Mouse (Mus musculus) adrenal gland, adult 2 months (tissue): ENCODE results near the gene Zfp36l2. TPM values are rescaled to one million over a fixed set of nuclear protein-coding genes. Genes with fewer than 3 reads are reported as not detected.
A peak's percentile ranks its signal among the peaks of the same experiment; 100 is the strongest.

Experiments
- DNase-seq: peaks from one replicate; pipeline ENCODE4 v3.0.0; 2021
- polyA plus RNA-seq: library from polyadenylated mRNA; depleted of rRNA; stranded (reverse); fragments of >200 nt; gene quantifications from 2 replicates; pipeline ENCODE4 v1.2.3, GENCODE M21; 2012
- total RNA-seq, 2 experiments: library from RNA; stranded (reverse); gene quantifications; 2 replicates each; pipeline ENCODE4 v1.2.3; 2021

Zfp36l2 gene
- total and polyA plus RNA-seq, 3 experiments = 53.6 to 159 (median 87.6) TPM

DNA sequence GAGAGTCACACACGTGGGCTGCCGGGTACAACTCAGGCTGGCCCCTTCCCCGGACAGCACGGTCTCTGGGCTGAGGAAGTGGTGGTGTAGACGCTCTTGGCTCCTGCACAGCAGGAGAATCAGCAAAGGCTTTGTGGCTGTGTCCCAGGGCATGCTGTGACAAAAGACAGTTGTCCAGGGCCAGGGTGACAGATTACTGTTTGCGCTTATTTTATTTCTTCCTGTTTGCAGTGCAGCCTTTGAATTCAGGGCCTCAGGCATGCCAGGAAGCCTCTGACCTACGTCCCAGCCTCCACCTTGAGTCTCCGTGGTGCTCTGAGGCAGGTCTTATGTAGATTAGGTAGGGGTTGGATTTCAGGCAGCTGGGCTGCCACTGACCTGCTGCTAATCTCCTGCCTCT is 10.3 kb downstream of the Zfp36l2 start:
- DNase-seq = peak; percentile 43

DNA sequence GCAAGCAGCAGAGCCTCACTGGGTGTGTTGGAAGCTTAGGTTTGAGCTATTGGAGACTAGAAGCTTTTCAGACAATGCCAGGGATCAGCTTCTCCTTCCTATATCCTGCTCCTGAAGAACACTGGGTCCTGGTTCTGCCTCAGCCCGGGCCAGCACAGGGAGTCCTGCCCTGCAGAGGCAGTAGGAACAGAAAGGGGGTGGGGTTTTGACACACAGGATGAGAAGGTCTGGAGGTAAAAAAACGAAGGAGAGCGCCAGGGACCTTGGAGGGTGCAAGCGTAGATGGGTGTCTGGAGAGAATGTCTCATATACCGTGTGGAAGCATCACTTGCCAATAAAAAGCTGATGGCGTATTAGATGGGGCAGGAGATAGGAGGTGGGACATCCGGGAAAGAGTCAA is 11.3 kb downstream of the Zfp36l2 start:
- no peak for DNase-seq

DNA sequence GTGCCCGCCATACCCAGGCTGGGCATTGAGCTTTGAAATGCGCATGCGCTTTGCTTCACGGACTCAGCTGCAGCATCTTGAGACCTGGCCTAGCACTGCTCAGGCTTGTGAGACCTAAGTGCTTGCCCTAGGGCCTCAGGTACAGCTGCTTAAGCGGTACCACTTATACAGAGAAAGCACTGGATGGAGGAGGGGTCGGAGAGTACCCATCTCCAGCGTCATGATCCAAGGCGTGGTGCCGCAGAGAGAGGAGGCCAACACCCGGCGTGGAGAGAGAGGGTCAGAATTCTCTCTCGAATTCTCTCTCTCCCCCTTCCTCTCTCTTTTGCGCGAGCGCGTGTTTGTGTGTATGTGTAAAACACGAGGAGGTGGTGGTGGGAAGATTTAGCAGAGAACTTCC is 12.6 kb downstream of the Zfp36l2 start:
- DNase-seq = peak; percentile 1

DNA sequence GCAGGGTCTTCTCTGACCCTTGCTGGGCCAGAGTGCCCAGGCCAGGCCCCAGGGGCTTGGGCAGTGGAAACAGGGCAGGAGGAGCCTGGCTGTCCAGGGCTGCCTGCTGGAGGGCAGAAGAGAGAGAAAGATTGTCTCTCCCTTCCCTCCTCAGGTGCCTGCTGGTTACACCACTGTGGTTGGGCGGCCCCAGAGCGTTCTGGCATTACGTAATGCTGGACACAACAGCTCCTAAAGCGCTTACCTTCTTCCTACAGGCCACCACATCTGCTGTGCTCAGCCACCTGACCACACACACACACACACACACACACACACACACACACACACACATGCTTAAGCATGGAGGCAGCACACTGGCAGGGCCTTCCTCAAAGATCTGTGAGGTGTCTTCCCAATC is 20.4 kb downstream of the Zfp36l2 start:
- peak; percentile 1 for DNase-seq

DNA sequence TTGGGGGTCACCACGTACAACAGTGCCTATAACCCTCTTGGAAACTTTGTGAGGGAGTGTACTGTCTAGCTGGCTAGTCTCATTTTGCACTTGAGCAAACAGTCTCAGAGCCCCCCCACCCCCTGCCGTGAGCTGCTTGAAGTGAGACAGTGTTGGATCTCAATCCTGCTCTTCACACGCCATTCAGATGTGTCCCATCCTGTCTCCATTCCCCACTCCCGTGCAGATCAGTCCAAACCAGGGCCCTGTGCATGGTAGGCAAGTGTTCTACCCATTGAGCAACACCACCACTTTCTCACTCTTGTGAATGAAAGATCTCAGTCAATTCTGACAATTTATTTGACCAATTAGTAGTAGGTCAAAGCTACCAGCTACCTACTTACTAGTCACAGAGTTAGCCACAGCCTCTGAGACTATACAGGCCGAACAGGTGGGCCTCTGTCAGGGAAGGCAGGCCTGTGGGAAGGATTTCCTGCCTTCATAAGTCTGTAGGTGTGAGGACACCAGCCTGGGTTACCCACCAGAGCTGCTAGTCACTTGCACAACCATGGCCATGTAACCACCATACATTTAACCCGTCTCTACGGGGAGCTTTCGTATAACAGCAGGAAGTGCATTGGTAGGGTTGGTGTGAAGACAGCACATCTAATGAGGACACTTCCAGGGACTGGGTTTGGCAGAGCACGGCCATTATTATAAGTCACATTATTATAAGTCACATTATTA is 21.4 kb downstream of the Zfp36l2 start:
- DNase-seq = peak; percentile 0

DNA sequence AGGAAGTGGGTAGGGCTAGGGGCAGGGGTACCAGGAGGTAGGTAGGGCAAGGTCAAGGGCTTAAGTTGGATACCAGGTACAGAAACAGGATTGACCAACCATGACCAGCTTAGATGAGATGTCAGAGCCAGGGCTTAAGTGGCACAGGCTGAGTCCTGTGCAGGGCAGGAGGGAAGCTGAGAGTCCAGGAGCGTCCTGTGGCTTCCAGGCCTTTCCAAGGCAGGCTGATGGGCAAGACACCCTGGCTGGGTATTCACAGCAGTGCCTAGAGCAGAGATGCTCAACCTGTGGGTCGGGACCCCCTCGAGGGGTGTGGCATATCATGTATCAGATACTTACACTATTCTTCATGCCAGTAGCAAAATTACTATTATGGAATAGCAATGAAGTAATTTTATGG is 22.0 kb downstream of the Zfp36l2 start:
- DNase-seq = peak; percentile 0

DNA sequence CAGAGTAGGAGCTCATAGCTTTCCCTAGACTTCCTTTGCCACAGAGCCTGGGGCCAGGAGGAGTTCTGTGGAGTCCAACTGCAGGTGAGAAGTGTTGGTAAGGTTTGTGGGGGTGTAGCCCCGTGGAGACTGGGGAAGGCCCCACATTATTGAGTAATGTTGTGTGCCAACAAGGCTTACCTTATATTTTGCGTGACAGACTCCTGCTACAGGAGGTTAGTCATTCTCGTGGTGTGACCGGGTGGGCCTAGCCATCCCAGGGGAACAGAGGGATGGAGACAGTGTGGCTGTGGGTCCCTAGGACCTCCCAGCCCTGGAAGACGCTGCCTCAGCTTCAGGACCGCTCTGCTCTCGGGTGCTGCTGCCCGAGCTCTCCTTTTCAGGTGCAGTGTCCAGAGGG is 23.6 kb downstream of the Zfp36l2 start:
- peak; percentile 0 for DNase-seq

DNA sequence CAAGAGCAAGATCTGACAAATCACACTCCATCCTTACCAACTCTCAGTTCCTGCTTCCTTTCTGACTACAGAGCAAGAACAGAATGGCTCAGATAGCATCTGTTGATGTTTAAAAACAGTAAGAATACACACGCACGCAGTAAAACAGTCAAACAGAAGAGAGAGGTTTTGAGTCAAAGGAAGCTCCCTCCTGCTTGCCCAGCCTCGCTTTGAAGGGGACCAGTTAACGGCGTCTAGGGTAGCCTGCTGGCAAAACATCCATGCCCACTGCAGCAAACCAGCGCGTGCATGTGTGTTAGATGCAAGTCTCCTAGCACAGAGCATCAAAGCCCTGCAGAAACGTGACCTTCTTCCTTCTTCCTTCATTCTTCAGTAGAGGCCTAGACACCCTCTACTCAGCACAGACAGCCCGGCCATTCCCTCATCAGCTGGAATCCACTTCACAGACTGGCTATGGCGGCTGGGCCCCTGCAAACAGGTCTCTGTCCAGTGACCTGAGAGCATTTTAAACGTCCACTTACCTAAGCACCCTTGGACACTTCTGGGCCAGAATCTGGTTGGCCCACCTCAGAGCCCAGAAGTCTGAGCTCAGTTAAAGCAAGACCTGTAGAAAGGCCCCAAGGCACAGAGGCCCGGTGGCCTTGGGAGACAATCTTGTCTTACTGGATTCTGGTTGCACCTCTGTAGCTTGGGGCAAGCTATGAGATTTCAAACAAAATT is 24.5 kb downstream of the Zfp36l2 start:
- peak; percentile 0 for DNase-seq

DNA sequence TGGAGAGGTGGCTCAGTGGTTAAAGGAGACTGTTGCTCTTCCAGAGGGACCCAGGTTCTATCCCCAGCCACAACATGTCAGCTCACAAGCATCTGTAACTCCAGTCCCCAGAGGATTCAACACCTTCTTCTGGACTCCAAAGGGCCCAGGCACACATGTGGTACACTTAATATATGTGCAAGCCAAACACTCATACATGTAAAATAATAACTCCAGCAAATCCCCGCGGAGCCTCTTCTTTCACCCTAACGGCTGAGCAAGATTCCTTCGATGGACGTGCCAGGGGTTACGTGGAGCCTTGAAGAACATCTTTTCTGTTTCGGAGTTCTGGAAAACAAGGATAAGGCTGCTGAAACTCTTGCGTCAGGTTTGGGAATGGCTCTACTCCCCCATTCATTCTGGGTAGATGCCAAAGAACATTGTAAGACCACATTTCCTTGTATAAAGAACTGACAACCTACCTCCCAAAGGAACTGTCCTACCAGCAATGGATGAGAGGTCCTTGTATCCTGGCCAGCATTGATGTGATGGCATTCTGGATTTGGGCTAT is 25.5 kb downstream of the Zfp36l2 start:
- DNase-seq = peak; percentile 0

DNA sequence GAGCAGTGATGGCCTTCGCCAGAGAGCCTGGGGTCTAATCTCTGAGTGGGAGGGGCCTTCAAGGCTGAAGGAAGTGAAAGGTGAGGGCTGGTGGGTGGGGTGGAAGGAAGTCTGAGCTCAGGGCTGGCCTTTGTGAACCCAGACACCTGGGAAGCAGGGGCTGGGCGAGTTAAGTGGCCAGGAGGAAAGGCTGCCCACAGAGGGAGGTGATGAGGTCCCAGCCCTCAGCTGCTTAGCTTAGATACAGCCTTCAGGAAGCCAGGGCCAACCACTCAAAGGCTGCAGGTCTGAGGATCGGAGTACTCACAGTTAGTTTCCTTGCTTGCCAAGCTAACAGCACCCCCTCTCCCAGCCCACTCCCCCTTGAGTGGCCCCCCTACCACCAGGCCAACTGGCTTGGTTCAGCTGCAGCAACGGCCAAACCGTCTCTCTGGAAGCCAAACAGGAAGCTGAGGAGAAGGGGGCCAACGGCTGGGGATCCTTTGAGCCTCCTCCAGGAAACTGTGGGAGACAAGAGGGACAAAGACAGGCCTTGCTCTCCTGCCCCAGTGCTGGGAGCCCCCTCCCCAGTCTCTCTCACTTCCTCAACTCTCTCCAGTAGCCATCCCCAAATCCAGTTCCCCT is 26.4 kb downstream of the Zfp36l2 start:
- peak; percentile 7 for DNase-seq

DNA sequence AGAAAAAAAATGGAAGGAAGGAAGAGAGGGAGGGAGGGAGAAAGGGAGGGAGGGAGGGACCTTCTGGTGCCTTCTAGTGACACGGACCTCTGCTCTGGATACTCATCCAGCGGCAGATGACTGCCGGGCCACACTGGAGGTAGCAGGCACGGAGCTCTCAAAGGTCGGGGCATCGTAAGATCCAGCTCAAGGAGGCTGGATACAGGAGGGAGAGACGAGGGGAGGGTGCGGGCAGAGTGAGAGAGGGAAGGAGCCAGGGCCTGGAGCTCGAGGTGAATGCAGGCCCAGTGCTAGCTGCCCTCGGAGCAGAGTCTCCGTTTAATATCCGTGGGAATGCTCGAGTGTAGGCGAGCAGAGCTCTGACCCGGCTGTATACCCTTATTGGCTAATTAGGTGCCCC is 28.9 kb downstream of the Zfp36l2 start:
- no peak for DNase-seq

DNA sequence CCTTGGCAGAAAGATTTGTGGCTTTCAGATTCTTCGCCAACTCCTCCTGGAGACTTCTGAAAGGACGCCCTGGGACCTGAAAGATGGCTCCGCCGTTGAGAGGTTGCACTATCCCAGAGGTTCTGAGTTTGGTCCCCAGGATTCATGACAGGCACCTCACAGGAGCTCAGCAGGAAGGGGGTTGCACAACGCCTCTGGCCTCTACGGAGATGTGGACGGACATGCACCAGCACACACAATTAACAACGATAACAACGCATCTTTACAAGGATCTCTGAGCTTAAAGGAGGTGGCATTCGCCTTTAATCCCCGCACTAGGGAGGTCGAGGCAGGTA is 29.3 kb downstream of the Zfp36l2 start:
- no peak for DNase-seq

DNA sequence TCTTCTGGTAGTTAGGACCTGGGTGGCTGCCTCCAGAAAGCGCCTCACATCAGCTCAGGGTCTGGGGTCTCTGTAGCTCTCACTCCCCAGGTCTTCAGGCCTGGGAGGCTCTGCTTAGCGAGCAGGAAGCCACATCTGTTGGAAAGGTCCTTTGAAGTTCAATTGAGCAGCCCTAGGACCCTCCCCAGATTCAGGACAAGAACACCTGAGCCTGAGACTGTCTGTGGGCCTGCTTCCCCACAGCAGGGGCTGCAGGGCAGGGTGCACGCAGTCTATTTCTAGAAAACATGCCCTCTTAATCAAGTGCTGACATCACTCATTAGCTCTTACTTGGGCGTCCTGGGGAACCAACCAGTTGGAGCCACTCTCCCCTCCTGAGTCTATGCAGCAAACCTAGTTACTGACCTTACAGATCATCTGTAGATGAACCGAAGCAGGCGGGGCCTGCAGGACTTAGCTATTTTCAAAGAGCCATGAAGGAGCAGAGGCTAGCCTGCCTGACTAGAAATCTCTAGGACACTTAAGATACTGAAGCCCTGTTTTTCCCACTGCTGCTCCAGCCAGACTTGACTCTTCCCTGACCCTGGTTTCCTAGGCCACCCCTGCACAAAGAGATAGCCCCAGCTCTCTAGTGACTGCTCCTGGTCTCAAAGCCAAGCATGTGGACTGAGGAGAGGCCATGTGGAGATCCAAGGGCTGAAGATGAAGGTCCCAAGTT is 29.8 kb downstream of the Zfp36l2 start:
- DNase-seq = no peak

DNA sequence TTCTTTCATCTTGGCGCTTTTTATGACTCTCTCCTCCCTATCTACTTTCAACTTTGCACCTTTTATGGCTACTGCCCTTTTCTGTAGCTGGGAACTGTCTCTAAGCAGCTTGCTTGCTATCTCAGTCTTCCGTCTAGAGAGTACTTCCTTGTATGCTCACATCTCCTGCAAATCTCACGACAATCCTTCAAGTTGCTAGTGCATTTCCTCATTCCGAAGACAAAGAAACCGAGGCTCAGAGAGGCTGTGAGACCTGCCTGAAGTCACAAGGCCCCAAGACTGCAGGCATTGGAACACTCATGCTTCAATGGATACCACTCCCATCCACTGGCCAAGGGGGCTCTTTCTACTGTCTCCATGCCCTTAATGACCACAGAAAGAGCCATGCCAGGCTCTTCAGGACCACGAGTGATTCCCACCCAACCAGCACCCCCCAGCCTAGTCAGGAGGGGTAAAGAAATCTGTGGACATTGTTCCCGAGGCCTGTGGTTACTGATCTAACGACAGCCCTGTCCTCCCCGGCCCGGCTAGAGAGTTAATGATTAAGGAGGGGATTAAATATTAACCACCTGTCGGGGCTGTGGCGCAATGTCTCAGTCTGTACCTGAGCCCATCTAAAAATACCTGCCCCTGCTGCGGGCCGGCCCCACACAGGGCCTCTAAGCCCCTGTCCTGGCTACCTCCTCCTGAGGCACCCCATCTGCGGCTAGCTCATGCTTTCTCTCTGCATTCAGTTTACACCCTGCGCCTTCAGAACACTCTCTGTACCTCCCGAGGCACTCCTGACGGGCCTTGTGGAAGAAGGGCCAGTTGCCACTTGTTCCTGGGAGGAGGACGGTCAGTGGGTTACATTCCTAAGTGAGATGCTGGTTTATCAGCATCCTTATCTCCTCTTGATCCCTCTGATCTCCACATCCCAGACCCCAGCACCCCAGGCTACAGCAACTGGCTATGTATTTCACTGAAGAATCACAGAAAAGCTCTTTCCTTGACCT is 30.7 kb downstream of the Zfp36l2 start:
- peak; percentile 16 for DNase-seq

DNA sequence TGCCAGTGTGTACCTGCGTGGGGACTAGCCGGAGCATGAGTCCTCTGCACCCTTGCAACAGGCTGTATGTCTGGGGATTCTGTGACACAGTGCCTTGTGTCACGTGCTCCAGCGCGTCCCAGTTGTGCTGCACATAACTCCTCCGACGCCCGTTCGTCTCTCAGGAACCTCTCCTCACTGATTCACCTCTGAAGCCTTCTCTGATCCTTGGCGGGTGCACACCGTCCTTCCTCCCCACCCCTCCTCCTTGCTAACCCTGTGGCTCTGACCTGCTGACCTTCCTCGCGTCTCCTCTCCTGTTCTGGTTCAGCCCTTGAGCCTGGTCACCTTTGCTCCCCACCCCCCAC is 31.5 kb downstream of the Zfp36l2 start:
- no peak for DNase-seq

DNA sequence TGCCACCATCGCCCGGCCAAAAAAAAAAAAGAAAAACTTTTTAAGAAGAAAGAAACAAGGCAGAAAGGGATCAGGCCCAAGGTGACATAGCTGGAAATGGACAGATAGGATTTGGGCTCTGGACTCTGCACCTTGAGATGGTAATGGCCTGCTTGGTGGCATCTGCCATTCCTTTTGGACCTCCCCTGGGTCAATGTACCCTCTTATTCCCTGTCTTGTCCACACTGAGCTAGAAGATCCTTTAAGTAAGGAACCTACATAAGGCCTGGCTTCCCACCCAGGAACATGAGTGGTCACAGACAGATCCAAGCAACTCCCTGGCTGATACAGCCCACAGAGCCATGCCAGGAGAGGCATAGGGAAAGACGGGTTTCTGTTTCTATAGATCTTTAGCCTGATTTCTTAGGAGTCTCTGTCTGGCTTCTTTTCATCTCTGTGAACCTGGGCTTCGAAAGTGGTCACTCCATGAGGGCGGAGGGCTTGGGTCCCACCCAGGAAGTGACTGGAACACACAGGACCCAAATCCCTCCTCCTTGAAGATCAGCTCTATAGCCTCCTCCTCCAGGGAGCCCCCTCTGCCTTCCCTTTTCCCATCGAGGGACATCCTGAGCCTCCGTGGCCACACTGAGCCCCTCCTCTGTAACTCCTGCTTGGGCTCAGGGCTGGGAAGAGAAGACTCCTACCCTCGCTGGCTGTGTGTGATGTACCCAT is 32.1 kb downstream of the Zfp36l2 start:
- no peak for DNase-seq

DNA sequence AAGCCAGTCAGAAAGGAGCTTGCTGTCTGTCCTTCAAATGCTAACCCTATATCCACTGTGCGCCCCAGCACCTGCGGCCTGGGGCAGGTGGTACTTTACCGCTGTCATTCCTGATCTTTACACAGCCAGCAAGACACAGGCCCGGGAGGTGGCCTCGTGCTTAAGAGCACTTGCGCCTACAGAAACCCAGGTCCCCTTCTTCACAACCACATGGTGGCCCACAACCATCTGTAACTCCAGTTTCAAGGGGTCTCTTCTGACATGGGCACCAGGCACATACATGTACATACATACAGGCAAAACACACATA is 32.8 kb downstream of the Zfp36l2 start:
- DNase-seq = no peak

DNA sequence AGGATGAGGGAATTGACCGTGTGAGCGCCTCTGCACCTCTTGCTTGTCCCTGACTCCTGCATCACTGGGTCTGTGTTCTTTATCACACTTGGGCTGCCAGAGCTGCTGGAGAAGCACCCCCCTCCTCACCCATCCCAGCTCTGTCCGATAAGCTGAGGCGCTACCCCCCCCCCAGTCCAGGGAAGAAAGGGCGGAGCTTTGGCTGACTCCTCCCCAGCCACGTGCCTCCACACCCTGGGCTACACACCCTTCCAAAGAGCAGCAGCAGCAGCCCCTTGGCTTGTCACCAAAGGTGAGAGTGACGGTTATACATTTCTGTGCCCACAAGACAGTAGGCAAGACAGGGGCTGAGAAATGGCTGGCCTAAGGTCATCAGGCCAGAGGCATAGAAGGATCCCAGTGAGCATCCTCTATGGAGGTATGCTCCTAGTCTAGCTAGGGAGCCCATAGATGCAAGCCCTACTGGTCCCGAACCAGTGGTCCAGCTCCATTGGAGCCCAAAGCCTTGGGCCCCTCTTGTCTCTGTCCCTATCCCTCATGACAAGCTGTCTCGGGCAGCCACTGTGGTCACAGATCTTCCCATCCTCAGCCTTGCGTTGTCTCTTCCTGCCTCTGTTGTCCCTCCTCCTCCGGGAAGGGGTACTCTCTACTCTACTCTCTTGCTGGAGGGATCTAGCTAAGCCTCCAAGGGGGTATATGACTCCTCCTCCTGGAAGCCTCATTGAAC is 33.3 kb downstream of the Zfp36l2 start:
- DNase-seq = no peak

DNA sequence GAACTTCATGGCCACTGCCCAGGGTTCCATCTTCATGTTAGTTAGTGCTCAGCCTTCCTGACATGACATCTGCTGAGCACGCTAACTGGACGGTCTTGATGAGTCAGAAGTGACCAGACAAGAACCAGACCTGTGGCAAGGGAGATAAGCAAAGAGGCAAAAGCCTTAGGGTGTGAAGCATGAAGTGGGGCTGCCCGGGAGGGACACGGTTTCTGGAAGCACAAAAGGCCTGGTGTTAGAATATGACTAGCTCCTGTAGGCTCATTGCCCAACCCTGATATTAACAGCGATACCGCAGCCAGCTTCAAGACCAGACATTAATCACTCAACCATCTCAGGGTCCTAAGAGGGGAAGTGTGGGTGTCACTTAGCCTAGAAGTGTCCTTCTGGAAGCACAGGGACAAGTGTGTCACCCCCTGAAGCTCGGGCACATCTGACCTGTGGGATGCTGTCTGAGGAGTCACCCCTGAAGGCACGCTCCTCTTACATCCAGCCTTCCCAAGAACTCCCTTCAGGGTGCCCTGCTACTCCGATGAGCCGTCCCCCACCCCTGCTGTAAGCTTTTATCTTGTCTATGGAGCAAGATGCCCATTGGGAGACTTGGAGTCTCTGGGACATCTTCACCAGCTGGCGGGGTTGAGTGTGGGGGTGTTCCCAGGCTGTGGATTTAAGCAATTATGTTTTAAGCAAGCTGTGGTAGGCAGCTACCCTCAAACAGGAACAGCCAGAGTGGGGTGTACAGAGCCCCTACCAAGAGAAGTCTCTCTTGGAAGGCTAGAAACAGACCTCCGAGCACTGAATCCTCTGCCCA is 34.6 kb downstream of the Zfp36l2 start:
- DNase-seq = peak; percentile 29
